ENCODE assay signal across 15 mouse cellular contexts in genomic region chr13:84638401-84638934, GRCm38 (mm10).
"Had no signal": no experiment of that assay in that cellular context is flagged by ENCODE, and none has a peak within 500 bp of the region (broad histone marks: within the 10 kb centered on the region; RNA-seq: fewer than 3 reads in every experiment).

No protein-coding gene starts in this region.

- H3K4me3 ChIP-seq: kidney, embryonic 15.5 days; limb, embryonic 12.5 days; liver, embryonic 13.5 days; lung, embryonic 15.5 days; midbrain, embryonic 13.5 days; myocyte; neural tube, embryonic 15.5 days; stomach, embryonic 15.5 days had no signal

- H3K4me1 ChIP-seq: kidney, embryonic 15.5 days; limb, embryonic 12.5 days; liver, embryonic 13.5 days; lung, embryonic 15.5 days; neural tube, embryonic 15.5 days; stomach, embryonic 15.5 days had no signal

- H3K36me3 ChIP-seq: kidney, embryonic 15.5 days; limb, embryonic 12.5 days; liver, embryonic 13.5 days; lung, embryonic 15.5 days; midbrain, embryonic 13.5 days; neural tube, embryonic 15.5 days; stomach, embryonic 15.5 days had no signal

- H3K27ac ChIP-seq: kidney, embryonic 15.5 days; limb, embryonic 12.5 days; liver, embryonic 13.5 days; lung, embryonic 15.5 days; midbrain, embryonic 13.5 days; neural tube, embryonic 15.5 days; stomach, embryonic 15.5 days had no signal

- DNase-seq: kidney, adult 2 months; kidney, postnatal 14 days; liver; liver, embryonic 13.5 days; liver, postnatal 0 days; right cerebral cortex, postnatal 14 days; thymus, adult 2 months; thymus, postnatal 25 days had no signal

- H3K9me3 ChIP-seq: kidney, embryonic 15.5 days; limb, embryonic 12.5 days; liver, embryonic 13.5 days; lung, embryonic 15.5 days; midbrain, embryonic 13.5 days; neural tube, embryonic 15.5 days; stomach, embryonic 15.5 days had no signal

- H3K27me3 ChIP-seq: kidney, embryonic 15.5 days; limb, embryonic 12.5 days; liver, embryonic 13.5 days; lung, embryonic 15.5 days; midbrain, embryonic 13.5 days; neural tube, embryonic 15.5 days; stomach, embryonic 15.5 days had no signal

- H3K9ac ChIP-seq: kidney, embryonic 15.5 days; limb, embryonic 12.5 days; liver, embryonic 13.5 days; liver, postnatal 0 days; lung, embryonic 15.5 days; midbrain, embryonic 13.5 days; neural tube, embryonic 15.5 days; stomach, embryonic 15.5 days had no signal

- H3K4me2 ChIP-seq: kidney, embryonic 15.5 days; limb, embryonic 12.5 days; liver, embryonic 13.5 days; lung, embryonic 15.5 days; midbrain, embryonic 13.5 days; neural tube, embryonic 15.5 days; stomach, embryonic 15.5 days had no signal

- ATAC-seq: liver, postnatal 0 days had no signal
